Mouse (Mus musculus) liver, adult 2 months (tissue): ENCODE results near the gene Zfp385c. TPM values are rescaled to one million over a fixed set of nuclear protein-coding genes. Genes with fewer than 3 reads are reported as not detected.

ENCODE experiments used
- DNase-seq: peaks from one replicate; pipeline ENCODE4 v3.0.0-alpha.2; 2011; ENCODE audit warnings: low read depth, low spot score; ENCODE audit errors: extremely low read depth
- H3K27ac ChIP-seq: fragments of 200-500 bp; replicated peaks from 2 replicates; pipeline ENCODE4 v1.5.1; 2012; ENCODE audit warnings: low read depth, mild to moderate bottlenecking, control low read depth, inconsistent platforms, low read length; ENCODE audit not compliant: insufficient read depth
- H3K27me3 ChIP-seq: fragments of 200-500 bp; 2 replicates; pipeline ENCODE4 v1.6.1; 2012; ENCODE audit warnings: mild to moderate bottlenecking, moderate library complexity, low read length, inconsistent platforms; ENCODE audit not compliant: control insufficient read depth, insufficient read depth
- H3K36me3 ChIP-seq: fragments of 200-500 bp; 2 replicates; pipeline ENCODE4 v1.6.1; 2012; ENCODE audit warnings: low read length, inconsistent platforms; ENCODE audit not compliant: control insufficient read depth, insufficient read depth
- H3K4me1 ChIP-seq: fragments of 200-500 bp; 2 replicates; pipeline ENCODE4 v1.6.1; 2011; ENCODE audit warnings: low read length; ENCODE audit not compliant: control insufficient read depth, insufficient read depth
- H3K4me3 ChIP-seq: fragments of 200-500 bp; 2 replicates; pipeline ENCODE4 v1.5.1; 2011; ENCODE audit warnings: low read depth, mild to moderate bottlenecking, control low read depth, low read length, moderate library complexity; ENCODE audit not compliant: insufficient read depth
- H3K79me2 ChIP-seq: fragments of 200-500 bp; 2 replicates; pipeline ENCODE4 v1.6.1; 2012; ENCODE audit warnings: inconsistent platforms, mild to moderate bottlenecking, low read length, moderate library complexity; ENCODE audit not compliant: control insufficient read depth, insufficient read depth
- H3K9ac ChIP-seq: fragments of 200-500 bp; 2 replicates; pipeline ENCODE4 v1.6.1; 2012; ENCODE audit warnings: low read depth, mild to moderate bottlenecking, control low read depth, inconsistent platforms, low read length
- CTCF ChIP-seq: fragments of 200-500 bp; IDR thresholded peaks from 2 replicates; pipeline ENCODE4 v1.5.1; 2011; ENCODE audit warnings: low read depth, low read length, control low read depth
- POLR2A ChIP-seq: fragments of 200-500 bp; IDR thresholded peaks from 2 replicates; pipeline ENCODE4 v1.6.1; 2011; ENCODE audit warnings: low read length, control low read depth; ENCODE audit not compliant: insufficient read depth; ENCODE audit errors: extremely low read depth
- WGBS: fragments of 180-500 bp; shearing (Covaris S2); methylation state at CpG from one replicate; pipeline ENCODE4 v1.1.7; 2018; 5-methylcytosine and 5-hydroxymethylcytosine counted together
- polyA plus RNA-seq: library from polyadenylated mRNA; depleted of rRNA; stranded (reverse); fragments of >200 nt; gene quantifications from 2 replicates; pipeline ENCODE4 v1.2.3, GENCODE M21; 2012
- total RNA-seq: library from RNA; depleted of rRNA; stranded (reverse); fragments of >200 nt; gene quantifications from 2 replicates; pipeline ENCODE4 v1.2.3, GENCODE M21; 2014

Zfp385c gene
- total and polyA plus RNA-seq, 2 experiments: not detected

- DNase-seq: peak; percentile 16
- H3K27me3 ChIP-seq: no peaks in the 10 kb centered on the region
- 48% methylated on average over 1 of the region's 1 CpGs for WGBS
Measured at GRCm38 (mm10) chr11:100646265-100646664, 46.0 kb downstream of the Zfp385c start.

GRCm38 (mm10) chr11:100643612-100644575, 48.4 kb downstream of the Zfp385c start:
- Histone ChIP-seq H3K36me3 (no peaks in the 10 kb centered on the region), H3K79me2 (no peaks in the 10 kb centered on the region), H3K4me3 (no peak overlapping the region), H3K9ac (no peak overlapping the region), H3K27me3 (no peaks in the 10 kb centered on the region), H3K27ac (no peak overlapping the region), H3K4me1 (peaks cover 7% of the 10 kb centered on the region)
- no peak for TF ChIP-seq POLR2A
- TF ChIP-seq CTCF: no peak
- DNase-seq: no peak
- 85% methylated on average over 15 of the region's 15 CpGs for WGBS

More at GRCm38 (mm10) chr11:100646265-100646664, 46.0 kb downstream of the Zfp385c start:
- no peak overlapping the region for H3K27ac ChIP-seq
- no peak overlapping the region for H3K9ac ChIP-seq
- TF ChIP-seq POLR2A: no peak
- TF ChIP-seq CTCF: peak; percentile 76
- H3K4me1 ChIP-seq: no peaks in the 10 kb centered on the region
- H3K79me2 ChIP-seq: no peaks in the 10 kb centered on the region
- no peak overlapping the region for H3K4me3 ChIP-seq
- H3K36me3 ChIP-seq: no peaks in the 10 kb centered on the region

- H3K36me3 ChIP-seq: no peaks in the 10 kb centered on the region
- H3K79me2 ChIP-seq: no peaks in the 10 kb centered on the region
- peak; percentile 80 for DNase-seq
- H3K27me3 ChIP-seq: no peaks in the 10 kb centered on the region
- no peak overlapping the region for H3K27ac ChIP-seq
- H3K4me3 ChIP-seq: peak overlapping the region; percentile 48; the same call in 1 of the 2 replicates
- WGBS: 3% methylated on average over 52 of the region's 52 CpGs
- H3K9ac ChIP-seq: peak overlapping the region; percentile 10; the same call in 1 of the 2 replicates
- peak; percentile 61 for TF ChIP-seq CTCF
- no peak for TF ChIP-seq POLR2A
- H3K4me1 ChIP-seq: peaks cover 7% of the 10 kb centered on the region
Measured at GRCm38 (mm10) chr11:100640159-100640906, 51.9 kb downstream of the Zfp385c start.

- 72% methylated on average over 7 of the region's 7 CpGs for WGBS
Measured at GRCm38 (mm10) chr11:100634530-100634929, 57.7 kb downstream of the Zfp385c start.

GRCm38 (mm10) chr11:100628862-100629352, 63.3 kb downstream of the Zfp385c start:
- WGBS: 68% methylated on average over 13 of the region's 13 CpGs
- no peak overlapping the region for H3K9ac ChIP-seq
- no peak overlapping the region for H3K4me3 ChIP-seq
- no peaks in the 10 kb centered on the region for H3K79me2 ChIP-seq
- no peaks in the 10 kb centered on the region; the same call in 1 of the 2 replicates for H3K36me3 ChIP-seq
- DNase-seq: no peak
- H3K27me3 ChIP-seq: no peaks in the 10 kb centered on the region
- H3K4me1 ChIP-seq: peaks cover 6% of the 10 kb centered on the region; the same call in 1 of the 2 replicates
- TF ChIP-seq POLR2A (no peak), CTCF (no peak)
- H3K27ac ChIP-seq: no peak overlapping the region

More at GRCm38 (mm10) chr11:100634530-100634929, 57.7 kb downstream of the Zfp385c start:
- H3K4me3 ChIP-seq: no peak overlapping the region
- no peaks in the 10 kb centered on the region for H3K79me2 ChIP-seq
- no peak for DNase-seq
- TF ChIP-seq CTCF (no peak), POLR2A (no peak)
- H3K27ac ChIP-seq: no peak overlapping the region
- no peaks in the 10 kb centered on the region for H3K4me1 ChIP-seq
- H3K9ac ChIP-seq: no peak overlapping the region
- no peaks in the 10 kb centered on the region for H3K36me3 ChIP-seq
- H3K27me3 ChIP-seq: no peaks in the 10 kb centered on the region
